Mouse (Mus musculus) fibroblast of lung, adult 2 months (primary cell): Measurements from ENCODE around the gene 4933407L21Rik.
"Not testable (repeated sequence)": the region's sequence is repeated elsewhere in the genome, so short reads cannot be mapped to it uniquely, and the experiment has no call there.

Source experiments
- DNase-seq: peaks from one replicate; pipeline ENCODE4 v3.0.0-alpha.2; 2011; ENCODE audit warnings: low read depth

Gene 4933407L21Rik

DNA sequence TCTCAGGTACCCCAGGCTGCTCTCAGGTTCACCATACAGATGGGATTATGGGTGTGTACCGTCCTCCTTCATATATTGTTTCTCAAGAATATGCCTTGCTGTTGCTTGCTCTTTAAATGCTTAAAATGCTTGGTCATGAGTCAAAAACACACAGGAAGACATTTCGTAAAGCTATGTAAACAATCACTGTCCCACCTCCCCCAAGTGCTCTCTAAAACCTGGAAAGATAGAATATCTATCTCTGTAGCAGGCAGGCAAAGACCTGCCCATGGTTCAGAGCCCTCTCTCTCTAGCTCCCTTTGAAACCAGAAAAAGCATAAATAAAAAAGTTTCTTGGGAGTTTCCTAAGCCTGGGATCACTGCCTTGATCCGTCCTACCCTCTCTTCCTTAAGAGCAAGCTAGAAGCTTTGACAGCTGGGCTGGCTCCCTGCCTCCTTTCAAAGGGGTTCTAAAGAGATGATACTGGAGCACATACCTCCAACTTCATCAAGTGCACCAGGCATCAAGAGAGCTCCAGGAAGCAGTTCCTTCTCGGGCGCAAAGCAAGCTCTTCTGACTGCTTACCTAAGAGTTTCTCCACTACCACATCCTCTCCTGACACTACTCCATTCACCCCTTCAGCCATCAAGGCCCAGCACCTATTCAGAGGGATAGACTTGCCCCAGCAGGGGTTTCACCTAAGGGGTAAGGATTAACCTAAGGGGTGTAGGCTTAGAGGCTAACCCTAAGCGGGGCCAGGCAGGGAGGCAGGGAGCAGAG lies 31.0 kb downstream of the 4933407L21Rik start:
- no peak for DNase-seq

DNA sequence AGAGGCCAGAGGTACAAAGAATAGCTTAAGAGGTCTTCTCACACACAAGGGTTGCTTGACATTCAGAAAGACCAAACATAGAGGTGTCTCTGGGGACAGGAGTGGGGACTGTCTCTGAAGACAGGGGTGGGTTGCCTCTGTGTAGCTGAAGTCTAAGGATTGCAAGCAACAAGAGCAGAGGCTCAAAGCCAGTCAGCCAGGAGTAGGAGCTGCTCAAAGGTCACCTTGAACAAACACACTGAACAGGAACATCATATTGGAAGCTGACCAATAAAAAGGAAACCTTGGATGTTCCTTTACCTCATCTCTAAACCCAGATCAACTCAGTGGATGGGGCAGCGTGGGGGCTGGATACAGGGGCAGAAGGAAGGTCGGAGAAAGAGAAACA lies 31.6 kb downstream of the 4933407L21Rik start:
- no peak for DNase-seq

DNA sequence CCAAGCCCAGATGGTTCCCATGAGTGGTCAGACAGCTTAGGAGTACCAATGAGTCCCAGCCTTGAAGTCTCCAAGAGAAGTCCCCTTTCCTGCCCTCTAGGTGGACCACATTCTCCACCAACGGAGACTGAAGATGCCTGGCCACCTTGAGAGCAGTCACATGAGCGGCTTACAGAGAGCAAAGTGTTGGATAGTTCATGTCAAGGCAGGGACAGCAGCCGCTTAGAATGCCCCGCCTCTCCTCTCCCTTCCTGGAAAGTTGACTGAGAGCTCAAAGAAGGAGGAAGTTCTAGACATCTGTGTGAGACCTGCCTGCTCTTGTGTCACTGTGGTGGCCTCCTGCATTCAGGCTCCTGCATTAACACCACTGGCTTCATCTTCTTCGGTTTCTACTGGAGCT lies 32.6 kb downstream of the 4933407L21Rik start, which contains the start of gene Gpr55:
Gene Gpr55, minus strand, starts transcription at position 135 of the 400 bp plus-strand sequence.
- DNase-seq, result no peak

DNA sequence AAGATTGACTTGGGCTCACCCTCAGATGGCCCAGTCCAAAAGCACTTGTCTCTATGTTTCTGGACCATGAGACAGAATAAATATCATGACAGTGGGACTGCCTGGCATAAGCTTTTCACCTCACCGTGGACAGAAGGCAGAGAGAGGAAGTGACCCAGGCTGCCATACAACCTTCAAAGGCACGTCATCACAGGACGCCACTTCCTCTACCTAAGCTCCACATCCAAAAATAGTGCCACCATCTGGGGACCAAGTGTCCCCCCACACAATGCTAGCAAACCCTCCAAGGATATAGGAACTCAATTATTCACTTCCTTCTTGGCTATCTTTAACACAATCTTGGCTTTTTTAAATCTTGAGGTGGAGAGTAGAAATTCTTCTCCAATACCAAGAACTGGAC lies 33.8 kb downstream of the 4933407L21Rik start:
- DNase-seq, result no peak

DNA sequence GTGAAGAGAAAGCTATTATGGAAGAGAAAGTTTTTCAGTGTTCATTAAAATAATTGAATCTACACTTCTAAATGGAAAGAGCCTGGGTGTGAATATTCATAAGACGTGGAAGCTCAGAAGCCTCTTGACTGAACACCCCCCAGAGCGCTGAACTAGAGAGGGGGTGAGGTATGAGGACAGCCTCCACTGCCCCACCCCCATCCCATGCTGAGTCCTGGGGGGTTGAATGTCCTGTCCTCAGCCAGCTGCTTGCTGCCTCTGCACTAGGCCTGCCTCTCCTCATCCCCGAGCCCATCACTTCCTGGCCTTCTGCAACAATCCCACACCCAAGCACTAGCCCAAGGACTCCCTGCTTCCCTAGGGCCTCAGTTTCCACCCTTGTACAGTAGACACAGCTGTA lies 37.6 kb downstream of the 4933407L21Rik start:
- no peak for DNase-seq

GRCm38 (mm10) chr1:85969081-85969480 lies 40.8 kb downstream of the 4933407L21Rik start:
- DNase-seq, result no peak

DNA sequence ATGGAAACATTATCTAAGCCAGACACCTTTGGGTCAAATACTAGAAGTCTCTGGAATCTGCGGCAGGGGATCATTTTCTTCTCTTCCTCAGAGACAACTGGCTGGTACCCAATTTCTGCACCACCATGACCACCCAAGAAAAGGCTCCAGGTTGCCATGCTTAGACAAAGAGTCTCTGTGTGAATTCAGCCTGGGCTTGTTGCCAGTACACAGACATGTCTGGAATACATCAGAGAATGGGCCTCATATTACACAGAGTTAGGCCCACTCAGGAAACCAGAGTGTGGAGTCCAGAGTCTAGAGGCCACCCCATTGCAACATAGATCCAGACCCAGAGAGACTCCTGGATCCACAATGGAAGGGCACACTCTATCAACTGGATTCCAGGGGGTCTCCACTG lies 41.2 kb downstream of the 4933407L21Rik start:
- peak; percentile 40 for DNase-seq

DNA sequence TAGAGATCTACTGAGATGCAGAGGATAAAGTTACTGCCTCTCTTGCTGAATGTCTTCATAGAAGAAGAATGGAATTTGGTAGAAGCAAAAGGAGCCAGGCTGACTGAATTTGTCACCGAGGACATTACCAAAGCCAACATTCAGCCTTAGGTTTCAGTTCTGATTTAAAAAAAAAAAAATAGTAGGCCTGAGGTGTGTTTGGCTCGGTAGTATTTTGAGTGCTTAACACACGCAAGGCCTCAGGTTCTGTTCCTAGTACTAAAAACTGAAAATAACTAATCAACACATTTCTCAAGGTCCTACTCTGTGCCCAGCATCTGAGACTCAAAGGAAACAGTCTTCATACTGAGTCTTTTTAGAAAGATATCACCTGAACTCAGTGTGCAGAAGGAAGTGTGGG lies 42.8 kb downstream of the 4933407L21Rik start:
- no peak for DNase-seq

- DNase-seq, result no peak
Observed at GRCm38 (mm10) chr1:85972341-85972740, 44.1 kb downstream of the 4933407L21Rik start.

DNA sequence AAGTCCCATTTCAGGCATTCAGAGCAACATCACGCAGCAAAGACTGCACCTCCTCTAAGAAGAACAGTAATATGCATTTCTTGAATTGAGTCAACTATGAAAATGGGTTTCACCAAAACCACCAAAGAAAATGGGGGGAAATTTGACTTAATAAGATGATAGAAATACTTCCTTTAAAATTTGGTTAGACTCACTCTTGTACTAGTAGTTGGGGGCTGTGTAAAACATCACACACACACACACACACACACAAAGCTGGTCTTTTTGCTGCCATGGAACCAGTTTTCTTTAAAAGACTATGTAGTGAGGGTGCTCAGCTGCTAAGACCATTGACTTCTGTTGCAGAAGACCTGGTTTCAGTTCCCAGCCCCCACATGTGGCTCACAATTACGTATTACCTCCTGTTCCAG lies 45.2 kb downstream of the 4933407L21Rik start:
- DNase-seq, result no peak

- no peak for DNase-seq
Observed at GRCm38 (mm10) chr1:85977709-85978108, 49.4 kb downstream of the 4933407L21Rik start.

DNA sequence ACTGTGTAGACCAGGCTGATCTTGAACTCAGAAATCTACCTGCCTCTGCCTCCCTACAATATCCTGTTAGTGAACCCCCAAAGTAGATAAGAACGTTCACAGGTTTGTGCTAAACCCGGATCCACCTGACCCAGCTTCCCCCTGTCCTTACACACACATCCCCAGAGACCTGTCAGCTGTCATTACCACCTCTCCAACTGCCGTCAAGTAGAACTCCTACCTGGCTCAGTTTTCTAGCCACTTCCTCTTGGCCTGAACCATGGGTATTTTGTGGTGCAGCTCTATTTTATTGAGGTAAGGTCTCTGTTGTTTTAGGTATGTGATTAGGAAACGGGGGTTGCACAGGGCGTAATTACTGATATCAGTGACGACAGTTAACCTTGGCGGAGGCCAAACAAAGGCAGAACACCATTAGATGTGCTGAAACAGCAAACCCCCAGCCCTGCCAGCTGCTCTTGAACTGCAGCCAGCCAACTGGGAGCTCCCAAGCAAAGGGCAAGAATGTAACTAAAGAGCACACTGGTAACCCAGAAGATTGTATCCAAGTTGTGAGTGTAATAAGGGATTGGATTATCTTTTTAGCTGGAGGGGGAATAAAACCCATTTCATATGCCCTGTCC lies 53.6 kb downstream of the 4933407L21Rik start:
- peak; percentile 18 for DNase-seq

DNA sequence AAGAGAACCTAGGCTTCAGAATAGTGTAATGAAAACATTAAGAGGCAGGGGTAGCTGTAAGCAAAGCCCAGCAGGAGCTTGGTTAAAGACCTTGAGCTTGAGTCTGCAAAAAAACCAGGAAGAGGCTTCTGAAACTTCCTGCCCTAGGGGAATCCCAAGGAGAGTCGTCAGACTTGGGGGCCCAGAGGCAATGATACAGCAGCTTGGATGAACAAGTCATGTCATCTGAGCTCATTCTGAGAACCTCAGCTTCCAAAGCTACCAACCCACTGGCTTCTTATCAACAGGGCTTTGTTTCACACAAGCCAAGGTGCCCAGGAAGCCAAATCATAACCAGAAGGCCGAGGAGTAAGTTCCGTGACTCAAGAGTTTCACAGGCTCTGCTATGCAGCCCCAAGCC lies 57.5 kb downstream of the 4933407L21Rik start:
- no peak for DNase-seq

DNA sequence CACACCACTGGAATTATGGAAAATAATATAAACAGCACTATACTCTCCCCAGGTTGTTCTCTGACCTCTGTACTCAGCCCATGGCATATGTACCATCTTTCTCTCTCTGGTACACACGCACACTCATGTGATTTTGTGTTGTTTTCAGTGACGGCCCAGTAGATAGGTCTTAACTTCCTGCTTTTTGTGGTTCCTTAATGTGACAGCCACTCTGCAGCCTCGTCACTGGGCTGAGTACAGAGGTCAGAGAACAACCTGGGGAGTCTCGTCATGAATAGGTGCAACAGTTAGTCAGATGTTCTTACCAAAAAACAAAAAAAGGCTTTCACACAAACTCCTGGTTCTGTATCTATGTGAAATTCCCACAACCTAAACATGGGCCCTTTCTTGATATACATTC lies 60.1 kb downstream of the 4933407L21Rik start:
- no peak for DNase-seq

- DNase-seq, result not testable (repeated sequence)
Observed at GRCm38 (mm10) chr1:85988882-85989281, 60.6 kb downstream of the 4933407L21Rik start.
